Mouse (Mus musculus): ENCODE data around the gene Dvl2. TPM values are rescaled to one million over a fixed set of nuclear protein-coding genes. Genes with fewer than 3 reads are reported as not detected.

Dvl2 gene
- total RNA-seq, 2 experiments from 2014 or later: 29.3 to 29.7 TPM

DNA sequence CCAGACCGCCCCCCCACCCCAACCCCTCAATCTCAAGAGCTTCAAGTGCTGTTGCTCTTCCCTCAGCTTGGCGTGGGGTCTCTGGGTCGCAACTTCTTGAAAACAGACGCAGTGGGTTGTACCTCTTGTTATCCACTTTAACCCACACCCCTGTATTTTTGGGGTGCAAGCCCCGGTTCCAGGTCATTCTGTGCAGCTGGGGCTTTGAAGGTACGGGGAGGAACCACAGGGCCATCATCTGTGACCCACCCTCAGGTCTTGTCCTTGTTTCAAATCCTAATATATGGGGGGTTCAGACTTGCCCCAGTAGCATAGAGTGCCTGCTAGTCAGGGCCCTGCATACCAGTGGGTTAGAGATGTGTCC lies 23.7 kb downstream of the Dvl2 start:
- no peak for DNase-seq (ENCODE audit: low spot score in 2 of 2)

DNA sequence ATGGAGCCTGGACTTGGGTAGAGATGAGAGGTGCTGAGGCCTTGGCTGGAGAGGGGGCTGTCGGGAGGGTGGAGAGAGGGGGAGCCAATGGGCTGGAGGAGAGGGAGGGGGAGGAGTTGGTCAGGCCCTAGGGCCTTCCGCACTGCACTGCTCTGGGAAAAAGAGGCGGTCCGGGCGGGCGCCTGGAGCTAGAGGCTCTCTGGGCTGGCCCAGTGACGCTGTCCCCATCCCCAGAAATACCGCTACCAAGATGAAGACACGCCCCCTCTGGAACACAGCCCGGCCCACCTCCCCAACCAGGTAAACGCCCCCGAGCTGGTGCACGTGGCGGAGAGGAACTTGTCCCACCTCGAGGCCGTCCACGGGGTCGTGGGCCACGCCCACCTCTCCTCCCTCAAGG lies 26.3 kb downstream of the Dvl2 start:
- DNase-seq (ENCODE audit: low spot score in 2 of 2): no peak

DNA sequence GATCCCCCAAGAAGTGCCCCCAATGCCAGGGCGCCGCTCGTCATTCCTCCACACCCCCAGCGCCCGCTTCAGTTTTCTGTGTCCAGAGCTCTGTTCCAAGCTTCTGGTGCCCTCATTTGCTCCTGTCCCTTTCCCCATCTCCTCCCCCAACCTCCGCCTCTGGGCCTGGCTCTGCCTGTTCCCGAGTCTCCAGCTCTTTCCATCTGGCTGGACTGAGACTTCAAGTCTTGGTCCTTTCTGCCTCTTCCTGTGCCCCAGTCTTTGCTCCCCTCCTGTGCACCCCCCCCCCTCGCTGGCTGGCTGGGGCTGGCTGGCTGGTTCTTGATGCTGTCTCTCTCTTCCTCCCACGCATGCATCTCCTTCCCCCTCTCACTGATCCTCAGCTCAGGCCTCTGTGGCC lies 27.0 kb downstream of the Dvl2 start:
- DNase-seq (ENCODE audit: low spot score in 2 of 2): peak in 1 of 2 experiments; percentile 55

DNA sequence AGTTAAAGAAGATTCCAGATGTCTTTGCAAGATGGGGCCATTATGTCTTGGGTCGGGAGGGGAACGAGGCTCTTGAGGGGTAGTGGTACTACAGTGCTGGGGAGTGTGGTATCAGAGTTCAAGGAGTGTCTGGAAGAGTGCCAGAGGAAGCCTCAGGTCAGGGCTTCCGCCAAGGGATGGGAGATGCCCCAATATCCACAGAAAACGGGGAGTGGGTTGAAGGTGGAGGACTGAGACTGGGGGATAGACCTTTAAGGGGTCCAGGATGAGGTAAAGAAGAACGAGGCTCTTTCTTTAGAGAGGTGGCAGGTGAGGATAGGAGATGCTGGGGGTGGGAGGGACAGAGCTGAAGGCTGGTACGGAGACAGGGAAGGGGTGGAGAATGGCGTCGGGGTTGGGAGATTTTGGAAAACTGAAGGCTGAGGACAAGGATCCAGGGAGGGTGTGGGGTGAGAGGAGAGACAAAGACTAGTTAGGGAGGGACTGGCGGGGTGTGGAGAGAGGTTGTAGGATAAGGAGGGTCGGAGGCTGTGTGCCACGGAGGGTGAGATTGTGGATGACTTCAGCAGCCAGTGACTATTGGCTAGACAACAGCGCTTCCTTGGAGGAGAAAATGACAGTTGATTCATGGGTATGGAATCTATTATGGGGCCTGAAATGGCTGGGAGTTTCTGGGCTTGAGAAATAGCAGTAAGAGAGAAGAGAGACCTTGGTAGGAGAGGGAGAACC lies 28.2 kb downstream of the Dvl2 start:
- no peak for DNase-seq (ENCODE audit: low spot score in 2 of 2)

DNA sequence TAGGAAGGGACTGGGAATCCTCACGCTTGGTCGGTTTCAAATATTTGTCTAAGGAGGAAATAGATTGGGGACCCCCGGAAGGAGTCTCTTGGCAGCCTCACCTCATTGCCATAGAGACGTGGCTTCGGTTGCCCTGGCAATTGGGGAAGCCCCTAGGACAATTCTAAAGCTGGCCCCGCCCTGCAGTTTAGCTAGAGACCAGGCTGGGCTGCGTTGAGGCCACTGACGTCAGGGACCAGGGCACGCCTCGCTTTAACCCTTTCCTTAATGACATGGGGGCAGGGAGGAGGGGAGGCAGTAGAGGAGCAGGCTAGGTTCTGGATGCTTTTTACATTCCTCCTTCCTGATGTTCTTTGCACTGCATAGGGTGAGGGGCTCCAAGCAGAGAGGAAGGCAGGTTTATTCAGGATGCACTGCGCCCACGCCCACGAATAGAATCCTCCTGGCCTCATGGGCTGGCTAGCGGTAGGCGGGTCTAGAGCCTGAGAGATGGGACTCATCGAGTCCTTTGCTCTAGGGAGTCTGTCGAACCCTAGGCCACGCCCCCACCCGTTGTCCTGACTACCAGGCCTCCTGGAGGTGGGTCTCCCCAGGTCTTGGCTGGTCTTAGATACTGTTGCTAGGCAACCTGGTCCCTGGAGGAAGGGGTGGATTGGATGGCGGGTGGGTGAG lies 28.9 kb downstream of the Dvl2 start:
- peak; percentile 81 to 92 for DNase-seq (ENCODE audit: low spot score in 2 of 2)

DNA sequence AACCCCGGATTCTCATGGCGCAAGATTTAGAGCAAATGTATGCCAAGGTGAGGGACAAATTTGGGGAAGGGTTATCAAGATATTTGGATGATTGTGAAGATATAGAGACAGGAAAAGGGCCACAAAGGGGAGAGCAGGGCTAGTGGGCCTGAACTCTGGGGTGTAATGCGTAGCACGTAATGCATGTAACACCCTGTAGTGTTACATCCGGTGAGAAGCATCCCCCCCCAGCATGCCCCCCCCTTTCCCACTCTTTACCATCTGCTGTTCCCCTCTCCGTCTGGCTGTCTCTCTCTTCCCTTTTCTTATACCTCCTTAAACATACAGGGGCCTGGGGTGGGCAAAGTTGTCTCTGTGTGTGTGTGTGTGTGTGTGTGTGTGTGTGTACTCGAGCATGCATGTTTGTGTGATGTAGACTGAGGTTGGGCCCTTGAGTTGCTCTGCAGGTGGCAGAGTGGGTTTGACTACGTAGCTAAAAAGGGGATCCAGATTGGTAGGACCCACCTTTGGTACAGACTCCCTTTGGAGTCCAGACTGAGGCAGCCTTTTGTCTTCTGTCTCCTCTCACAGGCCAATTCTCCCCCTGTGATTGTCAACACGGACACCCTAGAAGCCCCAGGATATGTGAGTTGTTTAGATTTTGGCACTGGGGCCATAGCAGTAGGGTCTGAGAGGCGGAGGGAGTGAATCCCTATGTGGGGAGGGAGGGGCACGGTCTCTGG lies 29.6 kb downstream of the Dvl2 start:
- no peak for DNase-seq (ENCODE audit: low spot score in 2 of 2)

DNA sequence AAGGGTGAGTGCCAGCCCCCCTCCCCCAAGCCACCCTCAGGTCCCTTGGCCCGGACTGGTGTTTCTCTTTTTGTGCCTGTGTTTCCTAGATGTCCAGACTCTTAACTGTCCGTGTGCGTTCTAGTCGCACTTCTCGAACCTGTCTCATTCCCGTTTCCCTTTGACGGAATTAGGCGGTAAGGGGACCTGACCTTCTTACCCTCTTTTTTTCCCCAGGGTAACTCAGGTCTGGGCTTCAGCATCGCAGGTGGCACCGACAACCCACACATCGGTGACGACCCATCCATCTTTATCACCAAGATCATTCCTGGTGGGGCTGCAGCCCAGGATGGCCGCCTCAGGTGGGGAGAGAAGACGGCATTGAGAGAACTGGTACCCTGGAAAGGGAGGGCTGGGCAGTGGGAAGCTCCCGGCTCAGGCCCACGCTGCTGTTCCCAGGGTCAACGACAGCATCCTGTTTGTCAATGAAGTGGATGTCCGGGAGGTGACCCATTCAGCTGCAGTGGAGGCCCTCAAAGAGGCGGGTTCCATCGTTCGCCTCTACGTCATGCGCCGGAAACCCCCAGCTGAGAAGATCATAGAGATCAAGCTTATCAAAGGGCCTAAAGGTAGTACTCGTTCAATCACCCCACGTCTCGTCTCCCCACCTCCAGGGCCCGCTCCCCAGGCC lies 30.4 kb downstream of the Dvl2 start:
- no peak for DNase-seq (ENCODE audit: low spot score in 2 of 2)

DNA sequence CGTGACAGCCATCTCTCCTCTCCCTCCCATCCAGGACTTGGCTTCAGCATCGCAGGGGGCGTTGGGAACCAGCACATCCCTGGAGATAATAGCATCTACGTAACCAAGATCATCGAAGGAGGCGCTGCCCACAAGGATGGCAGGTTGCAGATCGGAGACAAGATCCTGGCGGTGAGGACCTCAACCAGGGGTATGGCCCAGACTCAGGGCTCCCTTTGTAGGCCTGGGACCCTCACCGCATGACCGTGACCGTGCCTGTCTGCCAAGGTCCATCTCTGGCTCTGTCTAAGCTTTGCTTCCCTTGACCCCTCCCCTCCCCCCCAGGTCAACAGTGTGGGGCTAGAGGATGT lies 30.9 kb downstream of the Dvl2 start:
- DNase-seq (ENCODE audit: low spot score in 2 of 2): no peak

DNA sequence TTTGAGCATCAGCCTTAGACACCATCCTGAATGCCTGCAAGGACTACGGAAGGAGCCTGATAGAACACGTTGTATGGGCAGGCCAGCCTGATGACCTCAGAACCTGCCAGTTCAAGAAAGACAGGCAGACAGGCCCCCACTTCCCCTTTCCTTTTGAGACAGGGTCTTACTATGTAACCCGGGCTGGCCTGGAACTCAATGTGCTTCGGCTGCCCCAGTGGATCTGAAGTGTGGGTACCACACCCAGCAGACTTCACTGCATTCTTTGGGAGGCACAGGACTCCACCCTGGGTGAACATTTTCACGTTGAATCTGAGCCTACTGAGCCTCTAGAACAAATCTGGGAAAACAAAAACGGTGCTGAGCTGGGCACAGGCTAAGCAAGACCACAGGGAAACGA lies 37.8 kb downstream of the Dvl2 start:
- no peak for DNase-seq (ENCODE audit: low spot score in 2 of 2)

DNA sequence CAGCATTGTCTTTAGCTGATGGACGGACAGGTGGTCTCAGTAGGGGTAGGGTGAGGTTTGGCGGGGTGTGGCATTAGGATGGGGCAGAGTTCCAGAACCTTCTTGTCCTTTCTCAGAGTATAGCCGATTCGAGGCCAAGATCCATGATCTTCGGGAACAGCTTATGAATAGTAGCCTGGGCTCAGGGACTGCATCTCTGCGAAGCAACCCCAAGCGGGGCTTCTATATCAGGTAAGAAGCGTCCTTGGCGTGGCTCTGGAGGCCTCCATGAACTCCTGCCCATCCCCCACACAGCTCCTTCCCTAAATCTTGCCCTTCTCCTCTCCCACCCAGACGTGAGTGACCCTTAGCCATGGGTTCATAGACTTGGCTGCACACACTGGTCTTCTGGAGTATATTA lies 39.2 kb downstream of the Dvl2 start:
- DNase-seq (ENCODE audit: low spot score in 2 of 2): no peak

DNA sequence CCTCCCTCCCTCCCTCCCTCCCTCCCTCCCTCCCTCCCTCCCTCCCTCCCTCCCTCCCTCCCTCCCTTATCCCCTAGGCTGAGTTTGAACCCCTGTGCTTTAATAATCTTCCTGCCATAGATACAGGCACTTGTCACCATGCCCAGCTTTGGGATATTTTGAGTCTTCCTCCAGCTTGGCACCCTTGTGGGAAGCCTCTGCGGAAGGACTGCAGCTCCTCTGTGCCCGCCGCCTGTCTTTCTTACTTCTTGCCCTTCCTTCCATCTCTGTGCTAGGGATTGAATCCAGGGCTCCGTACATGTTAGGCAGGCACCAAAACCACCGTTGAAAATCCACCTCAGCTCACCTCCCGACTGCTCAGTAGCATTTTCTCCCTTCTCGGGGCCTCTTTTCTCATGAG lies 39.8 kb downstream of the Dvl2 start:
- DNase-seq (ENCODE audit: low spot score in 2 of 2): no peak

DNA sequence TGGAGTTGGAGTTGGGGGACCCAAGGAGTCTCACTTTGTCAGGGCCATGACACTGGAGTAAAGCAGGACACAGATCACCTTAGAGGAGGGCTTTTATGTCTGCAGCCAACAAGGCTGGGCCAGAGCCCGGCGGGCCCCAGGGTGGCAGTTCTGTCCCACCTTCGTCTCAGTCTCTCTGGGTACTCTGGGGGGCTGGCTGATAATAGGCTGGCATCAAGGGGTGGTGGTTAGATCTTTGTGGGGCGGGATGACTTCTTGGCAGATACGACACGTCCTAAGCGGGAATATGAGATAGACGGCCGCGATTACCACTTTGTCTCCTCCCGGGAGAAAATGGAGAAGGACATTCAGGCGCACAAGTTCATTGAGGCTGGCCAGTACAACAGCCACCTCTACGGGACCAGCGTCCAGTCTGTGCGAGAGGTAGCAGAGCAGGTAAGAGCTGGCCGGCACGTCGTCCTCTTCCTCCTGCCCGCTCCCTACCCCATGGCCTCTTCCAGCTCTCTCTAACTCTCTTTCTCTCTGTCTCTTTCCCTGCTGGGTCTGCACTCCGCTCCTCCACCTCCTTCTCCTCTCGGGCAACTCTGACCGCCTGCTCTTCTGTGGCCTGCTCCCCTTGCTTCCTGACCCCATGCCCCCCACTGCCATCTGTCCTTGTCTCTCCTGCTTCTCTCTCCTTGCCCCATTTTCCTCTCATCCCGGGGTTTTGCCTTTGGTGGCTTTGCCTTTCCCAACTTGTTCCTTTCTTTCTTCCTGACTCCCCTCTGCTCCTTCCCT lies 42.1 kb downstream of the Dvl2 start:
- DNase-seq (ENCODE audit: low spot score in 2 of 2): no peak

DNA sequence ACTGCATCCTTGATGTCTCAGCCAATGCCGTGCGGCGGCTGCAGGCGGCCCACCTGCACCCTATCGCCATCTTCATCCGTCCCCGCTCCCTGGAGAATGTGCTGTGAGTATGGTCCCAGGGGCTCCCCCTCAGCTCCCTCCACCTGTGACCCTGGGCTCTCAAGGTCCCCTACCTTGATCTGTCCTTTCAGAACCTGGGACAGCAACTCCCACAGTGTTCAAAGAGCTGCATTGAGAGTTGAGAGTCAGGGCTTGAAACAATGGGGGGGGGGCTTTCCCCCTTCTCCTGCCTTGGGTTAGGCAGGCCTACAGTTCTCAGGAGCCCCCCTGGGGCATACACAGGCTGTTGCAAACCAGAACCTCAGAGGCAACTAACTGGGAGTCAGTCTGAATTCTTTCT lies 43.3 kb downstream of the Dvl2 start:
- no peak for DNase-seq (ENCODE audit: low spot score in 2 of 2)

DNA sequence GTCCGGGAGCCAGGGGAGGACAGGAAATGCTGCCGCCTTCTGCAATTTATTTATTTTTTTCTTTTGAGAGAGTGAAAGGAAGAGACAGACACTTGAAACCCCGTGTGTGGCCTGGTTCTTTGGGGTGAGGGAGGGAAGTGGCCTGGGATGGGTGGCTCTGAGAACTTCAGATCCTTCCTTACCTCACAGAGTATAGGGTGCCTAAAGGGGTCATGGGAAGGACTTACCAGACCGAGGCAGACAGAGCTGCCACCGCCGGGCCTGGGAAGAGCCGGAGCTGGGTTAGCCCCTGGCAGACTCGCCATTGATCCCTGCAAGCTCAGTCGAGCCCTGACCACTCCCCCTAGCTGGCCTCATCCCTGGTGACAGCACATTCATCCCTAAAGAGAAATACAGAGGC lies 45.0 kb downstream of the Dvl2 start:
- DNase-seq (ENCODE audit: low spot score in 2 of 2): no peak

DNA sequence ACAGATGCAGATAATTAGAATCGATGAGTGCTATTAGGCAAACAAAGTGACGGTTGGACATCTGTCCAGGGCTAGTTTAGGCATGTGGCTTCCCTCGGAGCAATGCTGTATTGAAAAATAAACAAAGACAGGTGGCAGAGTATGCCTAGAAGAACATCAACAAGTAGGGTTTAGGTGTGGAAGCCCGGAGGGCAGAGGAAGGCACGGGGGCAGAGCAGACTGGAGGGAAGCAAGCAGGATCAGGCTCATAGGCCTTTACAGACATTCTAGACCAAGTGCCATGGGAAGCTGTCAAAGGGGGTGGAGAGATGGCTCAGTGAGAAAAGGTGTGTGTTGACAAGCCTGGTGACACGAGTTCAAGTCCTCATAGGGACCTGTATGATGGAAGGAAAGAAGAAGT lies 49.0 kb downstream of the Dvl2 start:
- no peak for DNase-seq (ENCODE audit: low spot score in 2 of 2)

DNA sequence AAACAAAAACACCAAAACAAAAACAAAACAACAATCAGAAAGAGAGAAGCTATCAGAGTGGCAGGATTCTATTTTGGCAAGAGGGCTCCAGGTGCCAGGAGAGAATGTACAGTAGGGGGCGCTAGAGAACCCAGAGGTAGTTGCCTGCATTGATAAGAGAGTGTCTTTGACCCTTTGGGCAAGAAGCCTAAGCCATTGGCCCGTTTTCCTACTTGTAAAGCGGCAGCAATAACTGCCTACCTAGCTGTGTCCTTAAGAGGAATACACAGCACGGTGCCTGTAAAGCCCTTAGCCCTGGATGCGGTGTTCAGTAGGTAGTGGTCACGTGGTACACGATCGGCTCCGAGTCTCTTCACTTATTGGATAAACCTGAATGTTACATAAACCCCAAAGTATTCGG lies 49.4 kb downstream of the Dvl2 start:
- DNase-seq (ENCODE audit: low spot score in 2 of 2): no peak

DNA sequence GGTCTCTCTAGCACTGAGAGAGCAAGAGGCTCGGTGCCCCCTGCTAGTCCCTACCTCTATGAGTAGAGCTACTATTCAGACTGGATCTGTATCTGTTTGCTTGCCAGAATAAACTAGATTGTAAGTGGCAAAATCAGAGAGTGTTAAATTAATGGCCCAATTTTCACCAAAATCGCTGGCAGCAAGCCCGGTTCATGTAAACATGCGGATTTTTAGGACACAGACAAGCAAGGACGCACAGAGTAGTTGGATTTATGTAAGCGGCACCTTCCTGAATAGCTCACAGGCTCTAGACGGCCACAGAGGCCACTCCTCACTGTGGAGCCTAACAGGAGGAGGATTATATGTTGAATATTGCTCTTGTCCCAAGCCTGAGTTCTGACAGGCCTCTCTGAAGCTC lies 52.8 kb downstream of the Dvl2 start:
- no peak for DNase-seq (ENCODE audit: low spot score in 2 of 2)

DNA sequence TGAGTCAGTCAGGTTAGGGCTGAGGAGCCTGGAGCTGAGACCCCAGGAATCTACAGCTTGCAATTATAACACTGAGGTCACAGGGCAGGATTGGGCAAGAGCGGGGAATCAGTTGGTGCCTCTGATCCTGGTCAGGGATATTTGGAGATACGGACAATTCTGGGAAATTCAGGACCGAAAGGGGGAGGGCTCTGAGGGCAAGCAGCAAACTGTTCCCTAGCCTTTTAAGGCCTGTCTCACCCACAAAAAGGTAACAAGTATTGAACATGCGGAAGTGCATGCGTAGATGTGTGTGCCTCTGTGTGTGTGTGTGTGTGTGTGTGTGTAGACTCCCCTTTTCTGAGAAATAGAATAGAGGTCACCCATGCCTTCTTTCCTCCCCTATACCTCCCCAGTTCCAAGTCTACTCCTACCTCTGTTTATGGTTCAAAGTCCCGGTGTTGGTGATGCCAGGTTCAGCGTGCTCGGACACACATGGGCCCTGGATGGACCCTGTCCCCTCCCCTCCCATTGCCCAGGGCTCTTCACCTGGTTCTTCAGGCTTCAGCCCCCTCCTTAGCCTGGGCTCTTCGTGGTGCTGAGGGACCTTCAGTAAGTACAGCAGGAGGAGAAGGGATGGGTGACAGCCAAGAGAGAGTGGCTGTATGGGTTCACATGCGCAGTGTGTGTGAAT lies 53.6 kb downstream of the Dvl2 start, which contains the start of gene Asgr1:
TSS of gene Asgr1 (plus strand) at position 188 of the 673 bp plus-strand sequence.
- no peak for DNase-seq (ENCODE audit: low spot score in 2 of 2)

DNA sequence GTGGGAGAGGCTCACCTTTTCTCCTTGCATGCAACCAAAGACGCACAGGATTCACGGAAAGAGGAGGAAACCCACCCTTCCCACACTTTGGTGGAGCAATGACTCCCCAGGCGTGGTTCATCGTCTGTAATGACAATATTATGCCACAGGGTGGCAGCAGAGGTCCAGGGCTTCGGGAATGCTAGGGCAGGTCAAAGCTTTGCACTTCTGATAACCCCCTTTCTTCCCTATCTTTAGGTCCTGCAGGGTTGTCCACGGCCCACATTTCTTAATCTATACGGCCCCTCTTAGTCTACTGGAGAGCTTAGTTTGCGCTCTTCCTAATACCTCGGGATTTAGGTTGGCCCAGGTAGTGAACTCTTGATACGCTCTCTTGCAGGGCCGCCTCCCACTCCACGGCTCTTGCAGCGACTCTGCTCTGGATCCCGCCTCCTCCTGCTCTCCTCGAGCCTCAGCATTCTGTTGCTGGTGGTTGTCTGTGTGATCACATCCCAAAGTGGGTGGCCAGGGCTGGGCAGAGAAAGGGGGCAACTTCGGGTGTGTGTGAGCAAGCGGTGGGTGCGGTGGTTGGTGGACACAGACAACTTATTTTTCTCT lies 55.3 kb downstream of the Dvl2 start:
- DNase-seq (ENCODE audit: low spot score in 2 of 2): peak; percentile 78 to 85

DNA sequence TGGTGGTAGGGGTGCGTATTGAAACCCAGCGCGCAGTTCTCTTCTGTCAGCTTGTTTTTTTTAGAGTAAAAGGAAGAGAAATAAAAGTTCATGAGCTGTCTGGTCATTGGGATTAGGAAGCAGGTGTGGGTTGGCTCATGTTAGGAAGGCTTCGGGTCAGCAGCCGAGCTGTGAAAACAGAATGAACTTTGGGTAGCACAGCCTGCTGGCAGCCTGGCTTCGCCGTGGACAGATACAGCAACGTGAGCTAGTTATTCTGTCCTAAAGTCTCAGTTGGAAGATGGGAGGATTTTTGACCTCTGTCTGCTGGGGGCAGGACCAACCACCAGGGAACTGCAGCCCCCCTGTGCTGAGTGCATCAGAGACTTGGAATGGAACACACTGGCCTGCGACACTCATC lies 57.4 kb downstream of the Dvl2 start:
- no peak for DNase-seq (ENCODE audit: low spot score in 2 of 2)

Data from layer of hippocampus, postnatal 14 days (tissue).